Mouse (Mus musculus) stomach, postnatal 0 days (tissue): ENCODE data around the gene Endov.

Source experiments
- CTCF ChIP-seq: IDR thresholded peaks from 2 replicates; pipeline ENCODE4 v1.5.1; 2016; ENCODE audit warnings: antibody characterized with exemption, low read depth, mild to moderate bottlenecking, moderate library complexity
- EP300 ChIP-seq: optimal IDR thresholded peaks from 2 replicates; pipeline ENCODE3; 2016; ENCODE audit warnings: antibody characterized with exemption

DNA sequence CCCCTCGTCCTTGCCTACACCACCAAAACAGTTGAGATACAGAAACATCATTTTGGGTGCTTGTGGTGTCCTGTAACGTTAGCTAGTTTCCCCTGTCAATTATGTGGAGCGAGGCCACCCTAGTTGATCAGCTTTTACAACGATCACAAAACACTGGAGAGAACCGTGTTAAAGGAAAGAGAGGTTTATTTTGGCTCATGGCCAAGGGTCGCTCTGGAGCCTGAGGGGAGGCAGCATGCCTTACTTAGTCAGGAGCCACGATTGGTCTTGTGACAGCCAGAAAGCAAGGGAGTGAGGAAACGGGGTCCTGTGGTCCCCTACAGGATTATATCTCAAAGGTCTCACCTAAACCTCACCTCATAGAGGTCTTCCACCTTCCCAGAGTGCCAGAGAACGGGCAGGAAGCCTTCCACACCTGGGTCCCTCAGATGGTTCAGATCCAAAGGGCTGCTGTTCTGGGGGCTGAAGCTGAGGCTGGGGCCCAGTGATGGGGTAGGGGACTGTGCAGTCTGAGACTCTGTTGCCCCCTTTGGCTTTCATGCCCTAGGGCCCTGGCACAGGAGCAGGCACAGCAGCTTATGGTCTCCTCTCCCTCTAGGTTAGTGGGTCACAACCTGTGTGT is 22.0 kb downstream of the Endov start:
- TF ChIP-seq CTCF (no peak), EP300 (no peak)
